Mouse (Mus musculus): ENCODE measurements around the gene Wnt3a. TPM values are rescaled to one million over a fixed set of nuclear protein-coding genes. Genes with fewer than 3 reads are reported as not detected.

The Wnt3a gene
- polyA plus RNA-seq, 1 experiment from 2014 or later = 3.8 TPM

- Histone ChIP-seq H3K9ac (no peak overlapping the region), H3K9me3 (no peaks in the 10 kb centered on the region), H3K4me2 (no peak overlapping the region), H3K4me3 (no peak overlapping the region), H3K4me1 (peaks cover 13% of the 10 kb centered on the region), H3K27me3 (peaks cover 28% of the 10 kb centered on the region), H3K27ac (no peak overlapping the region), H3K36me3 (no peaks in the 10 kb centered on the region)
- WGBS = 81% methylated on average over 7 of the region's 7 CpGs
- no peak for ATAC-seq (ENCODE audit: insufficient number of reproducible peaks, low FRiP score, low TSS enrichment, low read depth)
Observed at GRCm38 (mm10) chr11:59259647-59260046, 30.9 kb downstream of the Wnt3a start.

DNA sequence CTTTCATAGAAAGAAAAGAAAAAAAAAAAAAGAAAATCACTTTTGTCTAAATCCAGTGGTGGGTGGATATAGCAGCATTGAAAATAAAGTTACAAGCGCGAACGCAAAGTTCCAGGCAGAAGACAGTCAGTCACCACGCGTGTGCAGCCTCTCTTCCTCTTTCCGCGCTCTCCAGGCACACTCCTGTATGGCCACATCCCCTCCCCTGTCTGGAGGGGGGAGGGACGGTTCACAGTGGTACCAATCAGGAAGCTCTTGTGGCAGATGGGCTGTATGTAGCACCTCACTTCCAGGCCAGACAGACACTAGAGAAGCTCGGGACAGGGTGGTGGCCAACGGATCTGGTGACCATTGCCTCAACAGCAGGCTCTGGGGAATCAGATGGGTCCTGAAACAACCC is 42.5 kb downstream of the Wnt3a start:
- H3K36me3 ChIP-seq = no peaks in the 10 kb centered on the region
- peaks cover 13% of the 10 kb centered on the region for H3K27me3 ChIP-seq
- H3K27ac ChIP-seq = no peak overlapping the region
- WGBS = 63% methylated on average over 10 of the region's 10 CpGs
- no peak overlapping the region for H3K9ac ChIP-seq
- H3K4me1 ChIP-seq = no peaks in the 10 kb centered on the region
- ATAC-seq (ENCODE audit: insufficient number of reproducible peaks, low FRiP score, low TSS enrichment, low read depth) = no peak
- no peak overlapping the region for H3K4me3 ChIP-seq
- no peak overlapping the region for H3K4me2 ChIP-seq
- H3K9me3 ChIP-seq = no peaks in the 10 kb centered on the region

DNA sequence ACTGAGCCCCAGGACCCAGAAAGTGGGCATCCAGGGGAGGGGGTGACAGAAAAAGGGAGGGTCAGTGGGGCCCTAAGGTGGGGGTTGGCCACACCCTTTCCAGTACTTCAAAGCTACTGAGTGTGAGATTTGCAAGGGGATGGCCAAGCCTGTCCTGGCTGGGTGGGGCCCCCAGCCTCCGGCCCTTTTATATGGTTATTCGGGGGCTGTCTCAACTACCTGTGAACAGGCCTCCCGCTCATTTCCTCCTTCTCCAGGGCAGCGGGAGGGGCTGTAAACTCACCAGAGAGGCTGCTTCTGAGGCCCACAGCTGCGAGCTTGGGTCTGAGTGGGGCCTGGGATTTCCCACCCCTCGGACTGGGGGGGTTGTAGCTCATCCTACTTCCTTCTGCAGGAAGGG is 46.7 kb downstream of the Wnt3a start:
- H3K27ac ChIP-seq = no peak overlapping the region
- ATAC-seq (ENCODE audit: insufficient number of reproducible peaks, low FRiP score, low TSS enrichment, low read depth) = no peak
- H3K36me3 ChIP-seq = no peaks in the 10 kb centered on the region
- peaks cover 13% of the 10 kb centered on the region; the same call in 1 of the 2 replicates for H3K27me3 ChIP-seq
- H3K4me3 ChIP-seq = no peak overlapping the region
- H3K9ac ChIP-seq = no peak overlapping the region
- no peaks in the 10 kb centered on the region for H3K9me3 ChIP-seq
- 15% methylated on average over 6 of the region's 6 CpGs for WGBS
- H3K4me1 ChIP-seq = peaks cover 10% of the 10 kb centered on the region
- no peak overlapping the region for H3K4me2 ChIP-seq

- Histone ChIP-seq H3K4me2 (no peak overlapping the region), H3K9me3 (no peaks in the 10 kb centered on the region), H3K4me1 (peaks cover 11% of the 10 kb centered on the region), H3K36me3 (no peaks in the 10 kb centered on the region), H3K27me3 (0 out of 2 replicates have a peak, but pooled peaks cover 10% of the 10 kb centered on the region), H3K27ac (no peak overlapping the region), H3K9ac (no peak overlapping the region), H3K4me3 (no peak overlapping the region)
- ATAC-seq (ENCODE audit: insufficient number of reproducible peaks, low FRiP score, low TSS enrichment, low read depth) = no peak
- WGBS = 2% methylated on average over 3 of the region's 3 CpGs
Observed at GRCm38 (mm10) chr11:59241841-59242240, 48.7 kb downstream of the Wnt3a start.

- Histone ChIP-seq H3K27me3 (0 out of 2 replicates have a peak, but pooled peaks cover 10% of the 10 kb centered on the region), H3K9me3 (no peaks in the 10 kb centered on the region), H3K4me3 (no peak overlapping the region), H3K27ac (no peak overlapping the region), H3K36me3 (no peaks in the 10 kb centered on the region), H3K9ac (no peak overlapping the region), H3K4me1 (peaks cover 11% of the 10 kb centered on the region), H3K4me2 (no peak overlapping the region)
- WGBS = 69% methylated on average over 4 of the region's 4 CpGs
- ATAC-seq (ENCODE audit: insufficient number of reproducible peaks, low FRiP score, low TSS enrichment, low read depth) = no peak
Observed at GRCm38 (mm10) chr11:59239796-59240195, 50.8 kb downstream of the Wnt3a start.

DNA sequence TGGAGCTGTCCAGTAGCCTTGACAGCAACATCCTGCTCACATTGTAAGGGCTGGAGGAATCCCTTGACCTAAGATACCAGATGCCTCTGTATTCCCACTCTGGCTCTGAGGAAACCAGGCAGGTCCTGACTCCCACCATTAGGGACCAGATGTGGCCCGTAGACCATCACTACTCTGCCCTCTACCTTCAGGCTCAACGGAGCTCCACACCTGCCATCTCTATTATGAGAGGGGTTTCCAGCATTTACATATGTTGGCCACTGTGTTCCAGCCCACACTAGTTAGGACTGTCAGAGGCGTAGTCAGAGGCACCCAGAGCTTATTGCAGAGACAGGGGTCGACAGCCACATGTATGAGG is 51.1 kb downstream of the Wnt3a start:
- no peaks in the 10 kb centered on the region for H3K9me3 ChIP-seq
- H3K4me1 ChIP-seq = peaks cover 11% of the 10 kb centered on the region
- H3K9ac ChIP-seq = no peak overlapping the region
- H3K36me3 ChIP-seq = no peaks in the 10 kb centered on the region
- ATAC-seq (ENCODE audit: insufficient number of reproducible peaks, low FRiP score, low TSS enrichment, low read depth) = no peak
- 28% methylated on average over 4 of the region's 4 CpGs for WGBS
- 0 out of 2 replicates have a peak, but pooled peaks cover 10% of the 10 kb centered on the region for H3K27me3 ChIP-seq
- no peak overlapping the region for H3K4me3 ChIP-seq
- no peak overlapping the region for H3K27ac ChIP-seq
- H3K4me2 ChIP-seq = no peak overlapping the region

- WGBS = 4% methylated on average over 14 of the region's 15 CpGs
- no peak overlapping the region for H3K9ac ChIP-seq
- H3K27me3 ChIP-seq = 0 out of 2 replicates have a peak, but pooled peaks cover 10% of the 10 kb centered on the region
- H3K4me3 ChIP-seq = no peak overlapping the region
- ATAC-seq (ENCODE audit: insufficient number of reproducible peaks, low FRiP score, low TSS enrichment, low read depth) = no peak
- no peaks in the 10 kb centered on the region for H3K9me3 ChIP-seq
- no peak overlapping the region for H3K4me2 ChIP-seq
- H3K36me3 ChIP-seq = no peaks in the 10 kb centered on the region
- peaks cover 11% of the 10 kb centered on the region for H3K4me1 ChIP-seq
- H3K27ac ChIP-seq = no peak overlapping the region
Observed at GRCm38 (mm10) chr11:59238525-59239427, 51.8 kb downstream of the Wnt3a start.

DNA sequence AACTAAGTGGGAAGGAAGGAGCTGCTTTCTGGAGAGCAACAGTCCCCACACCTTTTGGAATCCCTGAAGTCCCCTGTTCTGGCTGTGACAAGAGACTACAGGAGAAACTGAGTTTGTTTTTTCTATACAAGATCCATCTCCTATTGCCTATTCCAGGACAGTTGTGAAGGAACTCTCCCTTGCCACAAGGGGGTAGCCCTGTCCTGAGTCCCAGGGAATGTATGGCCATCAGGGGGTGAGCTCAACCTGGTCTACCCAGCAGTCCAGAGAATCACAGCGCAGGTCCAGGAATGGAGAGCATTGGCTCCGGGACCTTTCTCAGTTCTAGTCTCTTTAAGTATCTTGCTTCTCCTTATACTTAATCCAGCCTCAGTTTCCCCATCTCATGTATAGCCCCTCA is 57.8 kb downstream of the Wnt3a start:
- ATAC-seq (ENCODE audit: insufficient number of reproducible peaks, low FRiP score, low TSS enrichment, low read depth) = no peak
- H3K4me3 ChIP-seq = no peak overlapping the region

GRCm38 (mm10) chr11:59230144-59230760 is 60.3 kb downstream of the Wnt3a start:
- no peak overlapping the region for H3K4me2 ChIP-seq
- WGBS = 17% methylated on average over 7 of the region's 7 CpGs
- H3K27ac ChIP-seq = no peak overlapping the region
- H3K4me1 ChIP-seq = peaks cover 24% of the 10 kb centered on the region
- H3K4me3 ChIP-seq = no peak overlapping the region
- no peak overlapping the region for H3K9ac ChIP-seq
- ATAC-seq (ENCODE audit: insufficient number of reproducible peaks, low FRiP score, low TSS enrichment, low read depth) = no peak
- H3K36me3 ChIP-seq = no peaks in the 10 kb centered on the region
- no peaks in the 10 kb centered on the region for H3K9me3 ChIP-seq
- H3K27me3 ChIP-seq = no peaks in the 10 kb centered on the region

More for the DNA sequence above, 57.8 kb downstream of the Wnt3a start:
- H3K27ac ChIP-seq = no peak overlapping the region
- H3K9me3 ChIP-seq = no peaks in the 10 kb centered on the region
- no peaks in the 10 kb centered on the region for H3K36me3 ChIP-seq
- no peak overlapping the region for H3K4me2 ChIP-seq
- peaks cover 12% of the 10 kb centered on the region; the same call in 1 of the 2 replicates for H3K4me1 ChIP-seq
- WGBS = 58% methylated on average over 2 of the region's 2 CpGs
- H3K9ac ChIP-seq = no peak overlapping the region
- no peaks in the 10 kb centered on the region for H3K27me3 ChIP-seq

DNA sequence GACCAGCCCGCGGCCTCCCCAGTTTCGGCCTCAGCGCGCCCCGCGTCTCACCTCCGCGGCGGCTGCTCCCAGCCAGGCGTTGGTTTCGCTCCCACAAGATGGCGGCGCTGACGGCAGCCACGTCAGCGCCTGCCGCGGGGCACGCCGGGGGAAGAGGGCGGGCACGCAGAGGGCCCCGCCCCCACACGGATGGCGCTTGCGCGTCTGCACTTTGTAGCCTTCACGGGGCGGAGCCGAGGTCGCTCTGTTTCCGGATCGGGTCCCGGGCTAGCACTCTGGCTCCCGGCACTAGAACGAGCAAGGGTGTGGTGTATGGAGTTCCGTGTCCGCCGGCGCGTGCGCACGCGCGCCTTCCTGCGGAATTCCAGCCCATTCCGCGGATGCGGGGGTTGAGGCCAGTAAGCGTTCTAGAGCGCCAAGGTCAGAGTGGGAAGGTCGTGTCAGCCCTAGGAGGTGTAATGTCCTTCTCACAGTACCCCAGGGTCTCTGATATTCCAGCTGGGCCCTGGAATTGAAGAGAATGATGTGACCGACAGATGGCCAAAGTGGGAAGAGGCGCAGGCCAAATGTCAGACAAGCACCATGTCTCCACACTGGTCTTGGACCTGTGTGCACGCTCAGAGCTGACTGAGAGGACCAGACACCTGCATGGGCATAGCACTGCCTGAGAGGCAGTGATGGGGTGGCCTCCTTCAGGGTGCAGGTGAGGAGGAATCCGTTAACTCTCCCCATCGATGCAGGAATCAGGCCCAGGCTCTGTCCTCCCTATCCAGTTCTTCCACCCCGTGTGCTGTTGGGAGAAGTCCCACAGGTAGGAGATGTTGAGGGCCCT is 62.2 kb downstream of the Wnt3a start, which contains the start of gene Arf1:
Gene Arf1, minus strand, starts transcription at position 149 of the 832 bp plus-strand sequence.
- peak; percentile 95 for ATAC-seq (ENCODE audit: insufficient number of reproducible peaks, low FRiP score, low TSS enrichment, low read depth)
- H3K27me3 ChIP-seq = no peaks in the 10 kb centered on the region
- peak within 1 kb of the TSS; percentile 100 for H3K4me3 ChIP-seq
- H3K9ac ChIP-seq = peak within 1 kb of the TSS; percentile 100
- peaks cover 35% of the 10 kb centered on the region for H3K4me1 ChIP-seq
- H3K9me3 ChIP-seq = no peaks in the 10 kb centered on the region
- WGBS = 4% methylated on average over 58 of the region's 59 CpGs
- peak within 1 kb of the TSS; percentile 98 for H3K27ac ChIP-seq
- H3K36me3 ChIP-seq = no peaks in the 10 kb centered on the region
- H3K4me2 ChIP-seq = peak within 1 kb of the TSS; percentile 73

GRCm38 (mm10) chr11:59227604-59228121 is 62.9 kb downstream of the Wnt3a start:
- Histone ChIP-seq H3K9ac (peak overlapping the region; percentile 100), H3K4me3 (peak overlapping the region; percentile 100), H3K27me3 (no peaks in the 10 kb centered on the region), H3K9me3 (no peaks in the 10 kb centered on the region), H3K4me1 (peaks cover 39% of the 10 kb centered on the region), H3K27ac (peak overlapping the region; percentile 98), H3K36me3 (no peaks in the 10 kb centered on the region), H3K4me2 (peak overlapping the region; percentile 73)
- WGBS = under 1% methylated on average over 51 of the region's 51 CpGs
- ATAC-seq (ENCODE audit: insufficient number of reproducible peaks, low FRiP score, low TSS enrichment, low read depth) = peak; percentile 78
